Mouse (Mus musculus): ENCODE results near the gene Adgrb2. TPM values are rescaled to one million over a fixed set of nuclear protein-coding genes. Genes with fewer than 3 reads are reported as not detected.

Gene Adgrb2
- polyA plus RNA-seq, 1 experiment from 2014 or later = 1.6 TPM

DNA sequence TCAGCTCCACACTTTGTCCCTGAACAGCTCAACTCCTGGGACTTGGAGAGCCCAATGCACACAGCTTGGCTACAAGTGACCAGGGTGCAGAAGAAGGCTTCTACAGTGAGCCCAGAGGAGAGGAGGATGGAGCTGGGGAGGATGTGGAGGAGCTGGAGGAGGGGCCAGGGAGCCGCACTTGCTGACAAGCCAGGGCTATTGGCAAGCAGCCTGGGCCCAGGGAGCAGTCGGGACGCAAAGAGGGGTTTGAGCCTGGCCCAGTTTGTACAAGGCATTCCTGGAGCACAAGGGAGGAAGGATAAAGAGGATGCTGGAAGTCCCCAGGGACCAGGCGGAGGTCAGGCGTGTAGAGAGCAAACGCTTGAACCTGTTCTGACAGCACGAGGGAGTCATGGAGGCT lies 12.7 kb upstream of the Adgrb2 start:
- 24% methylated on average over 7 of the region's 7 CpGs for WGBS
- Histone ChIP-seq H3K27me3 (replicated peaks) (peaks cover 73% of the 10 kb centered on the region), H3K9ac (no peak overlapping the region), H3K4me1 (peaks cover 25% of the 10 kb centered on the region), H3K4me3 (no peak overlapping the region), H3K4me2 (no peak overlapping the region), H3K27ac (replicated peaks) (no peak overlapping the region), H3K36me3 (no peaks in the 10 kb centered on the region), H3K9me3 (no peaks in the 10 kb centered on the region)
- no peak for ATAC-seq (ENCODE audit: extremely low read depth, insufficient number of reproducible peaks, low FRiP score, low TSS enrichment)

DNA sequence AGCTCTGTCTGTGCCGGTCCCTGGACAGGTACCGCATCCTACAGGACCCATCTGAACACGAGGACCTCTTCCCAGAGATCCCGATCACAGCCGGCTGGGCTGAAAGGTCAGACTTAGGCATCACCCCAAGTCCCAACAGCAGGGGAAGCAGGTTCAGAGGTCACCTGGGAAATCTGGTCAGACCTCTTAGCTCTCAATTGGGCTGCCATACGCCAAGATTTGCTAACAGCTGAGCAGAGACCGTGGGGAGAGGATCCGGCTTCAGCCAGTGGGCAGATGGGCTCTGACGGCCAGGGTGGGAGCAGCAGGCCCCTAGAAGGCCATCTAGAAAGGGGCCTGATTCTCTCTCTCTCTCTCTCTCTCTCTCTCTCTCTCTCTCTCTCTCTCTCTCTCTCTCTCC lies 10.4 kb upstream of the Adgrb2 start:
- H3K9me3 ChIP-seq = no peaks in the 10 kb centered on the region
- H3K4me2 ChIP-seq = no peak overlapping the region
- peaks cover 70% of the 10 kb centered on the region for H3K27me3 ChIP-seq (replicated peaks)
- no peak overlapping the region for H3K27ac ChIP-seq (replicated peaks)
- peaks cover 8% of the 10 kb centered on the region; the same call in 1 of the 2 replicates for H3K4me1 ChIP-seq
- WGBS = 64% methylated on average over 9 of the region's 9 CpGs
- H3K4me3 ChIP-seq = no peak overlapping the region
- ATAC-seq (ENCODE audit: extremely low read depth, insufficient number of reproducible peaks, low FRiP score, low TSS enrichment) = no peak
- H3K36me3 ChIP-seq = no peaks in the 10 kb centered on the region
- H3K9ac ChIP-seq = no peak overlapping the region

DNA sequence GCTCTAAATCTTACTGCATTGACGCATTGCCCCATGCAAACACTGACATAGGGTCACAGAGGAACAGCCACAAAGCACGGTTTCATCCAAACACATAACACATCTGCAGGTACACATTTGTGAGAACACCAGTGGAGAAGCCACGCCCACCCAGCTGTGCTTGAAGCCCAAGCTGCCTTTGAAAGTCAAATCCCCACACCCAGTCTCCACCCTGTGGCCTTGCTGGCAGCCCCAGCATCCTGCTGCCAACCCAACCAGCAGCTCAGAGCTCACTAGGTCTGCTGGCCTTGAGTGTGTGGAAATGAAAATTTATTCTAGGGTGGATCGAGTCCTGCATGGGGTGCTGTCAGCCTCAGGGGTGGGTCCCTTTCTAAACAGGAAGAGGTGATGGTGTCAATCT lies 7.4 kb upstream of the Adgrb2 start:
- no peaks in the 10 kb centered on the region for H3K4me1 ChIP-seq
- H3K27ac ChIP-seq (replicated peaks) = no peak overlapping the region
- no peak overlapping the region for H3K9ac ChIP-seq
- no peak overlapping the region for H3K4me2 ChIP-seq
- peaks cover 81% of the 10 kb centered on the region for H3K27me3 ChIP-seq (replicated peaks)
- ATAC-seq (ENCODE audit: extremely low read depth, insufficient number of reproducible peaks, low FRiP score, low TSS enrichment) = no peak
- 56% methylated on average over 4 of the region's 4 CpGs for WGBS
- no peaks in the 10 kb centered on the region for H3K36me3 ChIP-seq
- H3K9me3 ChIP-seq = no peaks in the 10 kb centered on the region
- H3K4me3 ChIP-seq = no peak overlapping the region

DNA sequence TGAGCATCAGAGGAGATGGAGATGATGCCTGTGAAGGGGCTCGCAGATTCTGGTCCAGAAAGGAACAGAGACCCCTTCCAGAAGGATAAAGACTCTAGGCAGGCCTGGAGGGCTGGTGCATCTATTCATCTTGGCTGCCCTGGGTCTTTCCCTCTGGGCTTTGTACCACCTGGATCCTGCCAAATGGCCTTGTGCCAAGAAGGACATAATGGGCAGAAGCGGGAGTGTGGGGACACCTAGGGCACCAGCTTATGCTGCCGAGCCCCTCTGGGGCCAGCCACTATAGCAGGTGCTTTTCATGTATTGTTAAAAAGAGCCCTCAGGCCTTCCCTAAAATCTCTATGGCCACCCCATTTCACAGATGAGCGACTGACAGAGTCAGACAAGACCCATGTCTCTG lies 6.4 kb upstream of the Adgrb2 start:
- Histone ChIP-seq H3K4me2 (no peak overlapping the region), H3K36me3 (no peaks in the 10 kb centered on the region), H3K27me3 (replicated peaks) (peaks cover 81% of the 10 kb centered on the region), H3K4me3 (no peak overlapping the region), H3K9ac (no peak overlapping the region), H3K4me1 (peaks cover 1% of the 10 kb centered on the region; the same call in 1 of the 2 replicates), H3K9me3 (no peaks in the 10 kb centered on the region), H3K27ac (replicated peaks) (no peak overlapping the region)
- ATAC-seq (ENCODE audit: extremely low read depth, insufficient number of reproducible peaks, low FRiP score, low TSS enrichment) = no peak
- 76% methylated on average over 4 of the region's 4 CpGs for WGBS

DNA sequence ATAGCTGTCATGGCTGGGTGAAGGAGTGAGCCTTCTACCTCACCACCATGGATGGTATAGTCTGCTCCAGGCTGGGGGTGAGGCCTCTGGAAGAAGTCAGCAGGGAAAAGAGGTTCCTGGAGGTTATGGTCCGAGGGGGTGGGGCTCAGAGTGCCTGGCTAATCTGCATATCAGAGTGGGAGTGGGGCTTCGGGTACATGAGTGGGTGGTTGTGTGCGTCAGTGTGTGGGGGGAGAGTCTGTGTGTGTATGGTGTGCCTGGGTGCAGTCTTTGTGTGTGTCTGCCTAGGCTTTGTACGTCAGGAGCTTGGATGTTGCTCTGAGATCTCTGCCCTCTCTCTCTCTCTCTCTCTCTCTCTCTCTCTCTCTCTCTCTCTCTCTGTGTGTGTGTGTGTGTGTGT lies 5.7 kb upstream of the Adgrb2 start:
- H3K27me3 ChIP-seq (replicated peaks) = peaks cover 81% of the 10 kb centered on the region

DNA sequence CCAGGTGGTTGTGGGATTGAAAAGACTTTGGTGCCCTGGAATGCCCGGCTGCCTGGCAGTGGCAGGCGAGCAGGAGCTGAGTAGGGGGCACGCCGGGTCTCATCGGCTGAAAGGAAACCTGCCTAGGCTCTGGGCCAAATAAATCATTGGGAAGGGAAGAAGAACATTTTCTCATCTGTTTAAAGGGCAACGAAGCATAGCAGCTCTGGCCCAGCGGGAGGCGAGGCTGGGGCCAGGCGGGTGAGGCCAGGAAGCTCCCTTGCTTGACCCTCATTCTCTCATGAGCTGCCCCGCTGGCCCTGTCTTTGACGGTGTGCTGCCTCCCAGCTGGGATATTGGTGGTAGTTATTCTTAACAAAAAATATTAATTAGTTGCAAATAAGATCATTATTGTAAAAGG lies 3.0 kb upstream of the Adgrb2 start:
- 63% methylated on average over 11 of the region's 11 CpGs for WGBS
- H3K4me2 ChIP-seq = no peak overlapping the region
- H3K4me1 ChIP-seq = peaks cover 29% of the 10 kb centered on the region
- no peak for ATAC-seq (ENCODE audit: extremely low read depth, insufficient number of reproducible peaks, low FRiP score, low TSS enrichment)
- H3K4me3 ChIP-seq = no peak overlapping the region
- H3K9ac ChIP-seq = no peak overlapping the region
- no peaks in the 10 kb centered on the region for H3K36me3 ChIP-seq
- no peaks in the 10 kb centered on the region for H3K9me3 ChIP-seq
- no peak overlapping the region for H3K27ac ChIP-seq (replicated peaks)
- peaks cover 81% of the 10 kb centered on the region for H3K27me3 ChIP-seq (replicated peaks)

More for the DNA sequence above, 5.7 kb upstream of the Adgrb2 start:
- ATAC-seq (ENCODE audit: extremely low read depth, insufficient number of reproducible peaks, low FRiP score, low TSS enrichment) = no peak
- 69% methylated on average over 4 of the region's 4 CpGs for WGBS
- no peaks in the 10 kb centered on the region for H3K36me3 ChIP-seq
- no peak overlapping the region for H3K4me3 ChIP-seq
- no peak overlapping the region for H3K4me2 ChIP-seq
- no peak overlapping the region for H3K27ac ChIP-seq (replicated peaks)
- peaks cover 8% of the 10 kb centered on the region for H3K4me1 ChIP-seq
- H3K9me3 ChIP-seq = no peaks in the 10 kb centered on the region
- H3K9ac ChIP-seq = no peak overlapping the region

DNA sequence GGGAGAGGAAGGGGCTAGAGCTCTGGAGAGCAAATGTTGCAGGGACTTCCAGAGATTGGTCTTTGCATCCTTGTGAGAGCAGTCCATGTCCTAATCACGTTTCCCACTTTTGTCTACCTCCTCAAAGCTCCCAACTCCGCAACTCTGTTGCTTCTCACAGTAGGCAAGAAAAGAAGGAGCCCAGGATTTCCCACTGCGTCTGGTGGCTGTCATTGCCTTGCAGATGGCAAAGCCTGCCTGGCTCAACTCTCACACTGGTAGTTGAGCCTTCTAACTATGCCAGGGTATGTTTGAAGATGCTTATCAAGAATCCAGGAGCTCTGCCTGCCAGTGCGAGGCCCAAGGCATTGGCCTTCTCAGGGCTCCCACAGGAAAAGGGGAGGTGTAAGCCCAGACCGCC lies 1.6 kb upstream of the Adgrb2 start:
- Histone ChIP-seq H3K36me3 (no peaks in the 10 kb centered on the region), H3K27ac (replicated peaks) (no peak overlapping the region), H3K27me3 (replicated peaks) (peaks cover 91% of the 10 kb centered on the region), H3K4me2 (no peak overlapping the region), H3K4me1 (peaks cover 41% of the 10 kb centered on the region), H3K4me3 (no peak overlapping the region), H3K9ac (no peak overlapping the region), H3K9me3 (no peaks in the 10 kb centered on the region)
- 31% methylated on average over 5 of the region's 5 CpGs for WGBS
- no peak for ATAC-seq (ENCODE audit: extremely low read depth, insufficient number of reproducible peaks, low FRiP score, low TSS enrichment)

DNA sequence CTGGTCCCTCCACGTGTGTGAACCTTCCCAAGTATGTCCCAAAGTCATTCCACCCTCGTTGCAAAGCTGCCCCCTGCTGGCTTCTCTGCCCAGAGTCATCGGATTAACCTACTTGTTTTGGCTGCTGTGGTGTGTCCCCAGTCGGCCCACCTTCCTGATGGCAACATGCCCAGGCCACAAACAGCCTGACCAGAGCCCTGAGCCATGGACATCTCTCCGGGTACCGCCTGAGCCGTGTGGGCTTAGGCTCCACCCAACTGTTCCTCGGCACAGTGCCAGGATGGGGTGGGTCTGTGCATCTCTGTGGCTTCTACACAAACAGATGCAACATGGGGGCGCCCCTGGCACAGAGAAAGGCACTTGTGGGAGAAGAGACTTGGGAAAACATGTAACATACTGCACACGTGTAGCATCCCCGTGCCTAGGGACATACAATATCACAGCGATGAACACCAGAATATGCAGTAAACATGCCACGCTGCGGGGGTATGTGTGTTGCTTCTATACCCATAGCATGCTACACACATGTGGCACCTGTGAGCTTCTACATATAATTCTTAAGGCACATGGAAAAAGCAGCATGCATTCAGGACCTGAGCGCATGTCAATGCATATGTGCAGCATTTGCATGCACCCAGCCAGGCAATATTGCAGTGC lies 778 bp upstream of the Adgrb2 start:
- WGBS = 5% methylated on average over 15 of the region's 15 CpGs
- Histone ChIP-seq H3K36me3 (no peaks in the 10 kb centered on the region), H3K27me3 (replicated peaks) (peaks cover 92% of the 10 kb centered on the region), H3K27ac (replicated peaks) (no peak overlapping the region), H3K9me3 (no peaks in the 10 kb centered on the region), H3K9ac (peak overlapping the region; percentile 85; the same call in 1 of the 2 replicates), H3K4me1 (peaks cover 45% of the 10 kb centered on the region), H3K4me3 (peak overlapping the region; percentile 67), H3K4me2 (peak overlapping the region; percentile 95)
- no peak for ATAC-seq (ENCODE audit: extremely low read depth, insufficient number of reproducible peaks, low FRiP score, low TSS enrichment)

DNA sequence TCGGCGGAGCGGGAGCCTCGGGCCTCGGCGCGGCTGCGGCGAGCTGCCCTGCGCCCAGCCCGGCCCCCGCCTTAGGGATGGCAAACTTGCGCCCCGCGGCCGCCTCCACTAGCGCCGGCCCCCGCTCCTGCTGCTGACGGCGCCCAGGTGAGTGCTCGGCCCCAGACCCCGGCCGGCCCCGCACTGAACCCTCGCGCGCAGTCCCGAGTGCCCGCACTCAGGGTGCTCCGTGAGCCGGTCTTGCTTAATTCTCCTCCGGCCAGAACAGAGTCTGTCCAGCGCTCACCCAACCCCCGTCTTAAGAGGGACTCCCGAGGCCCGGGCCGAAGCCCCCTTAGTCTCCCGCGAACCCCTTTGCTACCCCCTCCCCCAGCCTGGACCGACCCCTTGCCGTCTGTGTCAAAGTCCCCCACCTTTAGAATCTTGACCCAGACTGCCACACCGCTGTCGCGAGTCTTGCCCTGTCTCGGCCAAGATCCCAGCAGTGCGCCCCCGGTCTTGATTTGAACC lies 546 bp downstream of the Adgrb2 start:
- H3K4me3 ChIP-seq = peak overlapping the region; percentile 67
- H3K4me2 ChIP-seq = peak overlapping the region; percentile 95
- WGBS = under 1% methylated on average over 36 of the region's 48 CpGs
- H3K9me3 ChIP-seq = no peaks in the 10 kb centered on the region
- no peak overlapping the region for H3K27ac ChIP-seq (replicated peaks)
- no peak for ATAC-seq (ENCODE audit: extremely low read depth, insufficient number of reproducible peaks, low FRiP score, low TSS enrichment)
- no peaks in the 10 kb centered on the region for H3K36me3 ChIP-seq
- H3K27me3 ChIP-seq (replicated peaks) = peaks cover 95% of the 10 kb centered on the region
- peak overlapping the region; percentile 85 for H3K9ac ChIP-seq
- peaks cover 48% of the 10 kb centered on the region for H3K4me1 ChIP-seq

DNA sequence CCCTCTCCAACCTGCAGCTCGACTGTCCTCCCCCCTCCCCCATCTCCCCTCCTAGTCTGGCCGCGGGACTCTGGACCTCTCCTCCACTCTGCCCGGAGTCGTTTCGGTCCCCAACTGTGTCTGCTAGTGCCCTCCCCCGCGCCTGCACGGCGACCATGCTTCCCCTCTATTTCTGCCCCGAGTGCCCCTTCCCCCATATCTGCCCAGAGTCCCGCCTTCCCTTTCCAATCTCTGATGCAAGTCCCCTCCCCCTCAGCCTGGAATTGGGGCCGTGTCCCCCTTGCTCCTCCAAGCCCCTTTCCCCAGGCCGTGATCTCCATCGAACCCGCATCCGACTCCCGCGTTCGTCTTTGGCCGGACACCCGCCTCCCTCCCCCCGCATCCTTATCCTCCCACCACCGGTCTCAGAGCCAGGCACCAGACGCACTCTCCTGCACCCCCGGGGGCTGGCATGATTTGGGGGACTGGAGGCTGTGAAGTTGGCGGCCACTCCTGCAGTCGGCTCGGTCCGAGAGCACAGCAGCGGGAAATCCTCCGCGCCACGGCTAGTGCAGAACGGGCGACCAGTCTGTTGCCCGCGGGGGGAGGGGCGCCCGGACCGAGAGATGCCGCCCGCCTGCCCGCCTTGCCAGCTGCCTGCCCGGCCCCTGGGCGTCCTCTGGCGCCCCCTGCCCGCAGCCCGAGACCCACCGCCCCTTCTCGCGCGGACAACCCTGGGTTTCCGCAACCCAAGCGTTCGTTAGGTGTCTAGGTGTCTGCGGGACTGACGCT lies 1.2 kb downstream of the Adgrb2 start:
- Histone ChIP-seq H3K27me3 (replicated peaks) (peaks cover 89% of the 10 kb centered on the region), H3K27ac (replicated peaks) (no peak overlapping the region), H3K9me3 (no peaks in the 10 kb centered on the region), H3K4me2 (peak overlapping the region; percentile 95), H3K9ac (peak overlapping the region; percentile 85), H3K36me3 (no peaks in the 10 kb centered on the region), H3K4me1 (peaks cover 48% of the 10 kb centered on the region), H3K4me3 (peak overlapping the region; percentile 67)
- no peak for ATAC-seq (ENCODE audit: extremely low read depth, insufficient number of reproducible peaks, low FRiP score, low TSS enrichment)
- under 1% methylated on average over 58 of the region's 58 CpGs for WGBS

DNA sequence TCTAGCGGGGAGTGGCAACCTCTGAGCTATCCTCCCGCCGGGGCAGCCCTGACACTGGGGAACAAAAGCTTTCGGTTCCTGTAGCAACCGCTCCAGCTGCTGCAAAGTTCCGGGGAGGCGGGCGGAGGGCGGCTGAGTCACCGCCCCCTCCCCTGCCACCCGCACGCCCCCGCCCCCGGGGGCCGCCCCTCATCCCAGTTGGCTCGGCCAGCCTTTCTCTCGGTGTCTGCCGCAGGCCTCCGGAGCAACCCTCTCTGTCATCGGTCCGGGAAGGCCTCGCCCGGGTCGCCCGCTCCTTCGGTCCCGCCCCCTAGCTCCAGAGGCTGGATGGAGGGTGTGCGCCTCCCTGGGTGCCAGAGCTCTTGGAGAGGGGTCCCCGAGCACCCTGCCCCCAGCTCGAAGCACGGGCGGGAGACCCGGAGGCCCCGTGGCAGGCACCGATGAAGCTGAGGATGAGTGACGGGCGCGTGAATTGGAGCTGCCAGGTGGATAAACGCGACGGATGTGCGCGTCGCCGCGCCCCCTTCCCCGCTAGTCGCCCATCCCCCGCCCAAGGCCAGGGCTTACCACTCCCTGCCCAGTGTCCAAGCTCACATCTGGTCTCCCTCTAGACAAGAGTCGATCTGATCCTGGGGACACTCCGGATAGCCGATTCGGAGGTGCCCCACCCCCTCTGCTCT lies 3.3 kb downstream of the Adgrb2 start:
- Histone ChIP-seq H3K9ac (peak overlapping the region; percentile 77), H3K27me3 (replicated peaks) (peaks cover 84% of the 10 kb centered on the region), H3K9me3 (no peaks in the 10 kb centered on the region), H3K27ac (replicated peaks) (no peak overlapping the region), H3K4me2 (peak overlapping the region; percentile 88), H3K4me3 (peak overlapping the region; percentile 61), H3K36me3 (no peaks in the 10 kb centered on the region), H3K4me1 (peaks cover 48% of the 10 kb centered on the region)
- whole genome bisulfite sequencing = under 1% methylated on average over 52 of the region's 53 CpGs
- no peak for ATAC-seq (ENCODE audit: extremely low read depth, insufficient number of reproducible peaks, low FRiP score, low TSS enrichment)

All from heart, embryonic 13.5 days (tissue).